Mouse (Mus musculus): ENCODE data around the gene Trappc1.

Trappc1 gene

DNA sequence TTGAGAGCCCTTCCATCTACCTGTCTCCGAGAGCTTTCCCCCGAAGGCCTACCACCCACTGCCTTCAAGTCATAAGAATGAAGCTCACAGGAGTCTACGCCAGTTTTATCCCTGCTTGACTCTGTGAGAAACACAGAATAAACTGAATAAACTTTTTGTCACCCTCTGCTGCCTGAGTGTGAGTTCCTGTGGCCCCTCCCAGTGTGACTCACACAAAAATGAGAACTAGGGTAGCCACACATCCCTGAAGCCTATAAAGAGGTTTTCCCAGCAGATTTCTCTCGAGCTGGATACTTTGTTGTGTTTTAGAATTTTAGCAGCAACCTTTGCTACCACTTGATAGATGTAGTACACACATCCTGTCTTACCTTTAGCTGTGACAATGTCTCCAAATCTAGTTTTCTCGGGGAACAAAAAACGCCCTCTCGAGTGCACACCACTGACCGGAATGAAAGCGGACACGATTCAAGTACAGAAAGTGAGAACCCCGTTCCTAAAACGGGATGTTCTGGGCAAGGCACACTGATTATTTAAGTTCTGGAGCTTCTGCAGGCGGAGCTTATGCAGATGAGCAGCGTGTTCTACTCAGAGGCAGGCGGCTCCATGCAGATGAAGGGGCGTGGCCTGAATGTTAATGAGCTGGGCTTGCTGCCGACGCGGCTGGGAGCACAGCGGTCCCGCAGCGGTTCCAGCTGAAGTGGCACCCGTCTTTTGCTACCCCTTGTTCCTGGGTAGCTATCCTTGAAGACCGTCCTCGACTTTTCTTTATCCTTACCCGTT, 2.0 kb downstream of the Trappc1 start, which contains the start of gene Kcnab3:
TSS of gene Kcnab3 (plus strand) at position 631 of the 780 bp plus-strand sequence.
- H3K9me3 ChIP-seq (ENCODE audit: low read length), result no peaks in the 10 kb centered on the region
- TF ChIP-seq POU5F1 (IDR thresholded peaks at IDR 0.05; ENCODE audit: borderline replicate concordance, low read length) (no peak), CTCF (conservative IDR thresholded peaks at IDR 0.05; ENCODE audit: low read length) (no peak), NANOG (IDR thresholded peaks at IDR 0.05; ENCODE audit: borderline replicate concordance, low read length) (no peak)
- peaks cover 56% of the 10 kb centered on the region for H3K4me1 ChIP-seq (replicated peaks; ENCODE audit: low read depth, low read length)
- peaks cover 47% of the 10 kb centered on the region for H3K27me3 ChIP-seq (ENCODE audit: insufficient read depth, low read length)
- peak within 1 kb of the TSS; percentile 85 for H3K4me3 ChIP-seq (replicated peaks; ENCODE audit: low read length)
- peaks cover 13% of the 10 kb centered on the region for H3K36me3 ChIP-seq (ENCODE audit: insufficient read depth, low read length)

DNA sequence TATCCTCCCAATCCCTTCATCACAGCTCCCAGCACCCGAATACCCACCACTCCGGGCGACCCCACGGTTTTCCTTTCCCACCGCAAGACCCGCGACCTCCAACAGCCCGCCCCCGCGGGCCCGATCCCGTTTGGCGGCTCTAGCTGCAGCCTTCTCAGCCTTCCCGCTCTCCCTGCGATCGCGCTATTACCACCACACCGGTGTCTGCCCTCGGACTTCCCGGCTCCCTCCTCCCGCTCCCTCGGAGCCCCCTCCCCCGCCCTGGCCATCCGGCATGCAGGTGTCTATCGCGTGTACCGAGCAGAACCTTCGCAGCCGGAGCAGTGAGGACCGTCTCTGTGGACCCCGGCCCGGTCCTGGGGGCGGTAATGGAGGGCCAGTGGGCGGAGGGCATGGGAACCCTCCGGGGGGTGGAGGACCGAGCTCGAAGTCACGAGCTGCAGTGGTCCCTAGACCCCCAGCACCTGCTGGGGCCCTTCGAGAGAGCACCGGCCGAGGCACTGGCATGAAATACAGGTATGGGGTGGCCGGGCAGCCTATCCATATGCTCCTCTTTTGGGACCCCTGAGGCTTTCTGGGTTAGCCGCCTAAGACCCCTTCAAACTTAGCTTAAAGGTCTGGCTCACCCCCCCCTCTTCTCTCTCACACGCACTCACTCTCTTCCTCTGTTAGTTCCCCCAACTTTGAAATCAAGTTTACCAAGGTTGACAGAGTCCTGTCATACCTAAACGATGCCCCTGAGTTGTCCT, 2.8 kb downstream of the Trappc1 start:
- Histone ChIP-seq H3K9me3 (ENCODE audit: low read length) (no peaks in the 10 kb centered on the region), H3K4me3 (replicated peaks; ENCODE audit: low read length) (peak overlapping the region; percentile 85), H3K27me3 (ENCODE audit: insufficient read depth, low read length) (peaks cover 54% of the 10 kb centered on the region), H3K36me3 (ENCODE audit: insufficient read depth, low read length) (peaks cover 6% of the 10 kb centered on the region), H3K4me1 (replicated peaks; ENCODE audit: low read depth, low read length) (peaks cover 64% of the 10 kb centered on the region)
- TF ChIP-seq CTCF (conservative IDR thresholded peaks at IDR 0.05; ENCODE audit: low read length), result no peak
- no peak for TF ChIP-seq NANOG (IDR thresholded peaks at IDR 0.05; ENCODE audit: borderline replicate concordance, low read length)

DNA sequence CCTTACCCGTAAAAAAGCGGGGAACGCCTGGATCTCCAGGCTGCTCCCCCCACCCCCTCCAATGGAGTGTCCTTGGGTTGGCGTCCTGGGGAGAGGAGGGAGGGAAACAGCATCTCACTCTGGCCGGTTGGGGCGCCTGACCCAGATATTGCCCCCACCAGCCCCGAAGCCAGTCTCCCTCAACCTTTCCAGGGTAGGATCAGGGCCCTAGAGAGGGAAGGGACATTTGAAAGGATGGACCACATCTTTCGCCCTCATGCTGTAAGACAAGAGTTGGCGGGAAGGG, 3.3 kb downstream of the Trappc1 start:
- H3K36me3 ChIP-seq (ENCODE audit: insufficient read depth, low read length), result peaks cover under 1% of the 10 kb centered on the region
- peaks cover 60% of the 10 kb centered on the region for H3K27me3 ChIP-seq (ENCODE audit: insufficient read depth, low read length)
- no peak for TF ChIP-seq NANOG (IDR thresholded peaks at IDR 0.05; ENCODE audit: borderline replicate concordance, low read length)
- no peak for TF ChIP-seq POU5F1 (IDR thresholded peaks at IDR 0.05; ENCODE audit: borderline replicate concordance, low read length)
- no peak for TF ChIP-seq CTCF (conservative IDR thresholded peaks at IDR 0.05; ENCODE audit: low read length)
- H3K4me3 ChIP-seq (replicated peaks; ENCODE audit: low read length), result peak overlapping the region; percentile 85
- peaks cover 65% of the 10 kb centered on the region for H3K4me1 ChIP-seq (replicated peaks; ENCODE audit: low read depth, low read length)
- no peaks in the 10 kb centered on the region for H3K9me3 ChIP-seq (ENCODE audit: low read length)

DNA sequence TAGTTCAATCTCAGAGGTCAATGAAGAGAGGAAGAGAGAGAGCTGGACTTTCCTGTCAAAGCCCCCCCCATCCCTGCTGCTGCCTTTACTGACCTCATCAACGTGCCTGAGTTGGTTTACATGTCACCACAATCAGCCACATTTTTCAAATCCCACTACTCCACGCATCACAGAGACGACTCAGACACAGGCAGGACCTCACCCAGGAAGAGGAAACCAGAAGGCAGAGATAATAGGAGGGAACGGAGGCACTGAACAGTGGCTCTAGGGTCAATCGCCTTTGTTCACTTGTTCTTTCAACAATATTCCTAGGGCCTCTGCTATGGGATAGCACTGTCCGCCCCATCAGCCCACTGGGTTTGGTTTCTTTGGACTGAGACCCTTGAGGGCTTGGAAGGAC, 3.9 kb downstream of the Trappc1 start:
- H3K36me3 ChIP-seq (ENCODE audit: insufficient read depth, low read length), result no peaks in the 10 kb centered on the region
- no peak for TF ChIP-seq CTCF (conservative IDR thresholded peaks at IDR 0.05; ENCODE audit: low read length)
- no peak overlapping the region for H3K4me3 ChIP-seq (replicated peaks; ENCODE audit: low read length)
- peaks cover 65% of the 10 kb centered on the region for H3K27me3 ChIP-seq (ENCODE audit: insufficient read depth, low read length)
- no peaks in the 10 kb centered on the region for H3K9me3 ChIP-seq (ENCODE audit: low read length)
- H3K4me1 ChIP-seq (replicated peaks; ENCODE audit: low read depth, low read length), result peaks cover 65% of the 10 kb centered on the region

DNA sequence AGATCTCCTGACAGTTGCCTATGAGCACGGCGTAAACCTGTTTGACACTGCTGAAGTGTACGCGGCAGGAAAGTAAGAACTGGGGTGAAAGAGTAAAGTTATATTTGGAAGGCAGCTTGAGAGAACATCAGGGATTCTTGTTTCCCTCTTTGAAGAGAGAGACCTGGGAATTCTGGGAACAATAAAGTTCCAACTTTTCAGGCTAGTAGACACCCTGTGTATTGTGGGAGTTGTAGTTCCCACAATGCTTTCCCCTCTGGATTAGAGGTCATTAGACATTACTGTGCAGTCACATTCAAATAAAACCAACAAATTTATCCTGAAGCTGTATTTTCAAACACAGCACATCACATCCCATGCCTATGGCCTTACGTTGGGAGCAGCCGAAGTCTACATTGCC, 4.7 kb downstream of the Trappc1 start:
- Histone ChIP-seq H3K9me3 (ENCODE audit: low read length) (no peaks in the 10 kb centered on the region), H3K36me3 (ENCODE audit: insufficient read depth, low read length) (no peaks in the 10 kb centered on the region), H3K4me1 (replicated peaks; ENCODE audit: low read depth, low read length) (peaks cover 65% of the 10 kb centered on the region), H3K27me3 (ENCODE audit: insufficient read depth, low read length) (peaks cover 74% of the 10 kb centered on the region), H3K4me3 (replicated peaks; ENCODE audit: low read length) (no peak overlapping the region)
- TF ChIP-seq NANOG (IDR thresholded peaks at IDR 0.05; ENCODE audit: borderline replicate concordance, low read length), result no peak
- TF ChIP-seq CTCF (conservative IDR thresholded peaks at IDR 0.05; ENCODE audit: low read length), result no peak
- no peak for TF ChIP-seq POU5F1 (IDR thresholded peaks at IDR 0.05; ENCODE audit: borderline replicate concordance, low read length)

DNA sequence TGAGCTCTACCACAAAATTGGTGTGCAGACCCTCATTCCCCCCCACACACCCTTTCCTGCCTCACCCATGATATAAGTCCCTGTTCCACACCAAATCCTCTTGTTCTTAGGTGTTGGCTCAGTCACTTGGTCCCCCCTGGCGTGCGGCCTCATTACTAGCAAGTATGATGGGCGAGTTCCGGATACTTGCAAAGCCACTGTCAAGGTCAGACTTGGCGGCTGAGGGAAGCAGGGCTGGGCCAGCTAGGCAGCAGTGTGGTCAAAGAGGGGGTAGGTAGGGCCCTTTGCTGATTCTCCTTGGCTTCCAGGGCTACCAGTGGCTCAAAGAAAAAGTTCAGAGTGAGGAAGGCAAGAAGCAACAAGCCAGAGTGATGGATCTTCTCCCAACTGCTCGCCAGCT, 7.4 kb downstream of the Trappc1 start:
- Histone ChIP-seq H3K9me3 (ENCODE audit: low read length) (no peaks in the 10 kb centered on the region), H3K27me3 (ENCODE audit: insufficient read depth, low read length) (peaks cover 87% of the 10 kb centered on the region), H3K36me3 (ENCODE audit: insufficient read depth, low read length) (no peaks in the 10 kb centered on the region), H3K4me3 (replicated peaks; ENCODE audit: low read length) (peak overlapping the region; percentile 65; the same call in 1 of the 2 replicates), H3K4me1 (replicated peaks; ENCODE audit: low read depth, low read length) (peaks cover 46% of the 10 kb centered on the region)
- TF ChIP-seq NANOG (IDR thresholded peaks at IDR 0.05; ENCODE audit: borderline replicate concordance, low read length) (0 out of 2 replicates have a peak, but pooled peaks have one; percentile 22), CTCF (conservative IDR thresholded peaks at IDR 0.05; ENCODE audit: low read length) (no peak)

DNA sequence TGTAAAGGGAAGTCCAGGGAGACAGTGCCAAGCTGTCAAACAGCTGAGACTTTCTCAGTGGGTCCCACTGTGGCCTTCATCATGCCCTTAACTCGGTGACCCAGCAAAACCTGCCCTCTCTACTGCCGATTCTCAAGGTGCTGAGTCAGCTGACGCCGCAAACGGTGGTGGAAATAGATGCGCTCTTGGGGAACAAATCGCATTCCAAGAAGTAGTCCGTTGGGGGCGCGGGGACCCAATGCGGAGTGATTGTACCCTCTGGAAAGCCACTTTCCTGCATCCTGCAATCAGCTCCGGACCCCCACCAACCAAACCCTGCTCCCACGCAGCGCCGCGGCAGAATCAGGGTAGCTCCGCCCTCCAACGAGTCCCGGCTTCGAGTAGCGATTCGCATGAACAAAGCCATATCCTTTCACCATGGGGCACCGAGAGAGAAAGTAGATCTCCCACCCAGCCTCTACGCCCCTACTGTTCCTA, 8.2 kb downstream of the Trappc1 start:
- Histone ChIP-seq H3K36me3 (ENCODE audit: insufficient read depth, low read length) (no peaks in the 10 kb centered on the region), H3K4me1 (replicated peaks; ENCODE audit: low read depth, low read length) (peaks cover 39% of the 10 kb centered on the region), H3K27me3 (ENCODE audit: insufficient read depth, low read length) (peaks cover 83% of the 10 kb centered on the region), H3K4me3 (replicated peaks; ENCODE audit: low read length) (peak overlapping the region; percentile 65), H3K9me3 (ENCODE audit: low read length) (no peaks in the 10 kb centered on the region)
- no peak for TF ChIP-seq POU5F1 (IDR thresholded peaks at IDR 0.05; ENCODE audit: borderline replicate concordance, low read length)
- no peak for TF ChIP-seq NANOG (IDR thresholded peaks at IDR 0.05; ENCODE audit: borderline replicate concordance, low read length)
- no peak for TF ChIP-seq CTCF (conservative IDR thresholded peaks at IDR 0.05; ENCODE audit: low read length)

DNA sequence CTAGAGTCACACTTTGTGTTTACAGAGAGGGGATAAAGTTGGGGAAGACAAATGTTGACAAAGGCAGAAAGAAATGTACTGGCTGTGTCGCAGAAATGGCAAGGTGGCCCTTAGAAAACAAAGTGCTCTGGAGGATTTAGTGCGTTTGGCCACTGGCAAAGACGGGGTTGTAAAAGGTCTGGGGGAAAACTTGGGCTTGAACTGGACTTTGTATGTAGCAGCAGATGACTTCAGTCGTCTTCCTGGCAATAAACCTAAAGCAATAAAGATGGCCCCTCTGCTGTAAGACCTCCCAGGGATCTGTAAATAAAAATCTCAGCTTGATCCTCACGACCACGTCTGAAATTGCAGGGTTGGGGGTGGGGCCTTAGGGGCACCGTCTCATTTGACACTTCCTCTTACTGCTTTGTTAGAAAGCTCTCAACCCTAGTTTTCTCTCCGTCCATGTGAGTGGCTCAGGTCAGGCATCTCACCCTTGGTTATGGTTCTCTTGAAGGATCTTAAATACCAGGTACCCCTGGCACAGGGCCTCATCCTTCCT, 9.0 kb downstream of the Trappc1 start:
- TF ChIP-seq NANOG (IDR thresholded peaks at IDR 0.05; ENCODE audit: borderline replicate concordance, low read length), result no peak
- no peak for TF ChIP-seq CTCF (conservative IDR thresholded peaks at IDR 0.05; ENCODE audit: low read length)
- TF ChIP-seq POU5F1 (IDR thresholded peaks at IDR 0.05; ENCODE audit: borderline replicate concordance, low read length), result no peak
- Histone ChIP-seq H3K36me3 (ENCODE audit: insufficient read depth, low read length) (no peaks in the 10 kb centered on the region), H3K9me3 (ENCODE audit: low read length) (peaks cover 4% of the 10 kb centered on the region), H3K27me3 (ENCODE audit: insufficient read depth, low read length) (peaks cover 81% of the 10 kb centered on the region), H3K4me3 (replicated peaks; ENCODE audit: low read length) (no peak overlapping the region; the same call in 1 of the 2 replicates), H3K4me1 (replicated peaks; ENCODE audit: low read depth, low read length) (peaks cover 31% of the 10 kb centered on the region)
